Mouse (Mus musculus): ENCODE measurements around the gene Thsd4. TPM values are rescaled to one million over a fixed set of nuclear protein-coding genes. Genes with fewer than 3 reads are reported as not detected.

The Thsd4 gene
- polyA plus RNA-seq, 1 experiment: 1.7 TPM

DNA sequence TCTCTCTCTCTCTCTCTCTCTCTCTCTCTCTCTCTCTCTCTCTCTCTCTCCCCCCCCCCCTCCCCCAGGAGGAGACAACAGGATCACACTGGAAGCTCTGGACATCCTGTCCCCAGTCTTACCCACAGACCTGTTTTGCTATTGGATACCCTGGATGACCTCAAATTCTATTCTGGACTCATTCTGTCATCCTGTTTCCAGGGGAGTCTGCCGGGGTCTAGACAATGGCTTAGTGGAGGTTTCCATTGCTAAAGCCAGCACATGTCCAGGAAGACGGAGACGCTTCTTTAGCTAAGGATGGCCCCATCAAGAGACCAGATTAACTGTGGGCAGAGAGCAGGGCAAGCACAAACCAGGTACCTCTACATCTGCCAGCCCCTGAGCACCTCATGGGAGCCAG is 273.8 kb downstream of the Thsd4 start:
- H3K36me3 ChIP-seq (ENCODE audit: control insufficient read depth, insufficient read depth): no peaks in the 10 kb centered on the region
- no peak overlapping the region for H3K4me2 ChIP-seq (ENCODE audit: low read depth)
- TF ChIP-seq CEBPB (IDR thresholded peaks at IDR 0.05; ENCODE audit: insufficient read depth, poor library complexity, severe bottlenecking) (no peak), MYOD1 (IDR thresholded peaks at IDR 0.05; ENCODE audit: control insufficient read depth in 1 of 3, insufficient read length in 2 of 3, low read depth in 2 of 3) (no peak), MAX (IDR thresholded peaks at IDR 0.05; ENCODE audit: low read depth) (no peak), POLR2A (IDR thresholded peaks at IDR 0.05; ENCODE audit: insufficient read length, low read depth) (no peak), E2F4 (IDR thresholded peaks at IDR 0.05; ENCODE audit: insufficient read depth) (no peak), MYOG (IDR thresholded peaks at IDR 0.05; ENCODE audit: control insufficient read depth in 1 of 3, insufficient read depth in 1 of 3, insufficient read length in 2 of 3, low read depth in 2 of 3) (no peak), TCF12 (IDR thresholded peaks at IDR 0.05; ENCODE audit: insufficient read depth, poor library complexity, severe bottlenecking) (no peak), TCF3 (IDR thresholded peaks at IDR 0.05; ENCODE audit: insufficient read length, low read depth) (no peak), REST (IDR thresholded peaks at IDR 0.05; ENCODE audit: insufficient read depth, insufficient read length) (no peak), USF1 (IDR thresholded peaks at IDR 0.05; ENCODE audit: low read depth) (no peak), SRF (IDR thresholded peaks at IDR 0.05; ENCODE audit: control insufficient read depth, insufficient read length, low read depth) (no peak), POLR2AphosphoS2 (IDR thresholded peaks at IDR 0.05; ENCODE audit: insufficient read length, low read depth) (no peak)
- H3ac ChIP-seq (ENCODE audit: control insufficient read depth, insufficient read length): no peak overlapping the region
- no peaks in the 10 kb centered on the region for H3K27me3 ChIP-seq (ENCODE audit: control insufficient read depth, insufficient read depth, insufficient read length)
- no peaks in the 10 kb centered on the region for H3K79me2 ChIP-seq (ENCODE audit: control insufficient read depth, insufficient read depth)
- no peak overlapping the region for H3K4me3 ChIP-seq

DNA sequence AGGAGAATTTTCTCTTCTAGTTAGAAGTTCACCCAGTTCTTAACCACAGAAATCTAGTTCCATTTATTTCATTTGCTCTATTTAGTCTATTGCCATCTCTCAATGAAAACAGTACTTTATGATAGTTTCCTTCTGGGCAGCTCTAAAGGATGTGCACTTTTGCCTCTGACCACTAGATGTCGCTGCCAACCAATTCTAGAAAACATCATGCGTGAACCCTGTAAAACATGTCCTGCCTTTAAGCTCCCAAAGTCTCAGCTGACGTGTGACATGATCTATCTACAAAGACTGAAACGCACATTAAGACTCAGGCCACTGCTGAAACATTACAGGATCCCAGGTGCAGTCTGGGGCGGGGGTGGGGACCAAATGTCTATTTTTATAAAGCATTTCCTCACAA is 276.9 kb downstream of the Thsd4 start:
- H3K27me3 ChIP-seq (ENCODE audit: control insufficient read depth, insufficient read depth, insufficient read length): peaks cover 6% of the 10 kb centered on the region
- TF ChIP-seq TCF12 (IDR thresholded peaks at IDR 0.05; ENCODE audit: insufficient read depth, poor library complexity, severe bottlenecking): no peak
- TF ChIP-seq POLR2A (IDR thresholded peaks at IDR 0.05; ENCODE audit: insufficient read length, low read depth): no peak
- no peak for TF ChIP-seq E2F4 (IDR thresholded peaks at IDR 0.05; ENCODE audit: insufficient read depth)
- no peak for TF ChIP-seq MAX (IDR thresholded peaks at IDR 0.05; ENCODE audit: low read depth)
- TF ChIP-seq TCF3 (IDR thresholded peaks at IDR 0.05; ENCODE audit: insufficient read length, low read depth): no peak
- no peak for TF ChIP-seq MYOG (IDR thresholded peaks at IDR 0.05; ENCODE audit: control insufficient read depth in 1 of 3, insufficient read depth in 1 of 3, insufficient read length in 2 of 3, low read depth in 2 of 3)
- TF ChIP-seq USF1 (IDR thresholded peaks at IDR 0.05; ENCODE audit: low read depth): no peak
- no peak for TF ChIP-seq CEBPB (IDR thresholded peaks at IDR 0.05; ENCODE audit: insufficient read depth, poor library complexity, severe bottlenecking)
- no peak for TF ChIP-seq MYOD1 (IDR thresholded peaks at IDR 0.05; ENCODE audit: control insufficient read depth in 1 of 3, insufficient read length in 2 of 3, low read depth in 2 of 3)
- no peaks in the 10 kb centered on the region for H3K79me2 ChIP-seq (ENCODE audit: control insufficient read depth, insufficient read depth)

DNA sequence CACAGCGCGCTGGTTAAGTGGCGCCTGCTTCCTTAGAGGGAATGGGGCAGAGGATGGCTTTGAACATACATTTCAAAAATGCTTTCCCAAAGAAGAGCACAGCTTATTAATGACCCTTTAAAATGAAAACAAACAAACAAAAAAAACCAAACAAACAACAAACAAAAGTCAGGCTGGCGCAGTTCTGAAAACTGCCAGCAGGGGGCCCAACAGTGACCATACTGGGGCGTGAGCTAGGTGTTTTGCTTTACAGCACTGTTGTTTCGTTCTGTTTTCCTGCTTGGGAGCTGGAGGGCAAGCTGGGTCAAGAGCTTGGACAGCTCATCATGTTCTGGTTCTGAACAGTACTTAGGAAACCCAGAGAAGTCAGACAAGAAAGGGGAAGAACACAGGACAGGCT is 278.3 kb downstream of the Thsd4 start:
- Histone ChIP-seq H3K4me3 (no peak overlapping the region), H3K36me3 (ENCODE audit: control insufficient read depth, insufficient read depth) (no peaks in the 10 kb centered on the region), H3K4me2 (ENCODE audit: low read depth) (no peak overlapping the region), H3K79me2 (ENCODE audit: control insufficient read depth, insufficient read depth) (no peaks in the 10 kb centered on the region), H3K27me3 (ENCODE audit: control insufficient read depth, insufficient read depth, insufficient read length) (peaks cover 6% of the 10 kb centered on the region), H3ac (ENCODE audit: control insufficient read depth, insufficient read length) (no peak overlapping the region)
- TF ChIP-seq POLR2A (IDR thresholded peaks at IDR 0.05; ENCODE audit: insufficient read length, low read depth) (no peak), SRF (IDR thresholded peaks at IDR 0.05; ENCODE audit: control insufficient read depth, insufficient read length, low read depth) (no peak), MAX (IDR thresholded peaks at IDR 0.05; ENCODE audit: low read depth) (no peak), TCF3 (IDR thresholded peaks at IDR 0.05; ENCODE audit: insufficient read length, low read depth) (no peak), MYOD1 (IDR thresholded peaks at IDR 0.05; ENCODE audit: control insufficient read depth in 1 of 3, insufficient read length in 2 of 3, low read depth in 2 of 3) (no peak), USF1 (IDR thresholded peaks at IDR 0.05; ENCODE audit: low read depth) (no peak), MYOG (IDR thresholded peaks at IDR 0.05; ENCODE audit: control insufficient read depth in 1 of 3, insufficient read depth in 1 of 3, insufficient read length in 2 of 3, low read depth in 2 of 3) (no peak), POLR2AphosphoS2 (IDR thresholded peaks at IDR 0.05; ENCODE audit: insufficient read length, low read depth) (no peak), TCF12 (IDR thresholded peaks at IDR 0.05; ENCODE audit: insufficient read depth, poor library complexity, severe bottlenecking) (no peak), E2F4 (IDR thresholded peaks at IDR 0.05; ENCODE audit: insufficient read depth) (no peak), CEBPB (IDR thresholded peaks at IDR 0.05; ENCODE audit: insufficient read depth, poor library complexity, severe bottlenecking) (no peak), REST (IDR thresholded peaks at IDR 0.05; ENCODE audit: insufficient read depth, insufficient read length) (no peak)

More for the DNA sequence above, 276.9 kb downstream of the Thsd4 start:
- no peak overlapping the region for H3ac ChIP-seq (ENCODE audit: control insufficient read depth, insufficient read length)
- no peaks in the 10 kb centered on the region for H3K36me3 ChIP-seq (ENCODE audit: control insufficient read depth, insufficient read depth)
- H3K4me3 ChIP-seq: no peak overlapping the region
- no peak overlapping the region for H3K4me2 ChIP-seq (ENCODE audit: low read depth)

DNA sequence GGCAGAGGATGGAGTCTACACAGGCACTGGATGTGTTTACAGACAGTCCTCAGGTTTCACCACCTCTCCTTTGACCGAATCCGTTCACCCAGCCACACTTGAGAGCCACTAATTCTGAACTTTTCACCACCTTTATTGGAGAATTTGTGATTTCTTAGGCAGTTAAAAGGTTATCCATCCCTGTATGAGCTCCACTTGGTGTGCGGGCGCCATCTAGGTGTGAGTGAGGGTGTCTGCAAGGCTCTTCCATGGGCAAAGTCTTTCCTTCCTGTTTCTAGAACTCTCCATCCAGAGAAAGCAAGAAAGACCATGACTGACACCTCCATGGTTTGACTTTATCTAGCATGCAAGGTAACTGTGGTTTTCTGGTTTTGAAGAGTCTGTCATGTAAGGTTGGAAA is 284.2 kb downstream of the Thsd4 start:
- H3K79me2 ChIP-seq (ENCODE audit: control insufficient read depth, insufficient read depth): no peaks in the 10 kb centered on the region
- H3K36me3 ChIP-seq (ENCODE audit: control insufficient read depth, insufficient read depth): no peaks in the 10 kb centered on the region
- H3K4me2 ChIP-seq (ENCODE audit: low read depth): no peak overlapping the region
- peaks cover 6% of the 10 kb centered on the region for H3K27me3 ChIP-seq (ENCODE audit: control insufficient read depth, insufficient read depth, insufficient read length)
- H3K4me3 ChIP-seq: no peak overlapping the region
- no peak overlapping the region for H3ac ChIP-seq (ENCODE audit: control insufficient read depth, insufficient read length)
- no peak for TF ChIP-seq TCF3 (IDR thresholded peaks at IDR 0.05; ENCODE audit: insufficient read length, low read depth)
- no peak for TF ChIP-seq USF1 (IDR thresholded peaks at IDR 0.05; ENCODE audit: low read depth)
- no peak for TF ChIP-seq POLR2A (IDR thresholded peaks at IDR 0.05; ENCODE audit: insufficient read length, low read depth)
- no peak for TF ChIP-seq TCF12 (IDR thresholded peaks at IDR 0.05; ENCODE audit: insufficient read depth, poor library complexity, severe bottlenecking)
- TF ChIP-seq POLR2AphosphoS2 (IDR thresholded peaks at IDR 0.05; ENCODE audit: insufficient read length, low read depth): no peak
- no peak for TF ChIP-seq CEBPB (IDR thresholded peaks at IDR 0.05; ENCODE audit: insufficient read depth, poor library complexity, severe bottlenecking)
- no peak for TF ChIP-seq MYOD1 (IDR thresholded peaks at IDR 0.05; ENCODE audit: control insufficient read depth in 1 of 3, insufficient read length in 2 of 3, low read depth in 2 of 3)
- no peak for TF ChIP-seq SRF (IDR thresholded peaks at IDR 0.05; ENCODE audit: control insufficient read depth, insufficient read length, low read depth)
- no peak for TF ChIP-seq E2F4 (IDR thresholded peaks at IDR 0.05; ENCODE audit: insufficient read depth)
- TF ChIP-seq MYOG (IDR thresholded peaks at IDR 0.05; ENCODE audit: control insufficient read depth in 1 of 3, insufficient read depth in 1 of 3, insufficient read length in 2 of 3, low read depth in 2 of 3): no peak
- TF ChIP-seq REST (IDR thresholded peaks at IDR 0.05; ENCODE audit: insufficient read depth, insufficient read length): no peak
- TF ChIP-seq MAX (IDR thresholded peaks at IDR 0.05; ENCODE audit: low read depth): no peak

Data from myocyte (in vitro differentiated cells).